Mouse (Mus musculus) stomach, postnatal 0 days (tissue): ENCODE results near the gene Cpsf4l.

ENCODE experiments used
- CTCF ChIP-seq: IDR thresholded peaks from 2 replicates; pipeline ENCODE4 v1.5.1; 2016; ENCODE audit warnings: antibody characterized with exemption, low read depth, mild to moderate bottlenecking, moderate library complexity
- EP300 ChIP-seq: optimal IDR thresholded peaks from 2 replicates; pipeline ENCODE3; 2016; ENCODE audit warnings: antibody characterized with exemption

- TF ChIP-seq CTCF (no peak), EP300 (no peak)
Measured at GRCm38 (mm10) chr11:113697571-113697970, 12.2 kb downstream of the Cpsf4l start.
